Mouse (Mus musculus) embryonic fibroblast, embryonic 13.5 days (primary cell): ENCODE results near the gene Akip1. TPM values are rescaled to one million over a fixed set of nuclear protein-coding genes. Genes with fewer than 3 reads are reported as not detected.

Source experiments
- H3K27ac ChIP-seq: 2 replicates; pipeline ENCODE4 v1.5.1; 2012; ENCODE audit warnings: low read length, control low read depth, inconsistent platforms; ENCODE audit not compliant: insufficient read depth
- H3K4me1 ChIP-seq: 2 replicates; pipeline ENCODE4 v1.6.1; 2011; ENCODE audit warnings: low read length; ENCODE audit not compliant: control insufficient read depth, insufficient read depth
- H3K4me3 ChIP-seq: 2 replicates; pipeline ENCODE4 v1.5.1; 2011; ENCODE audit warnings: mild to moderate bottlenecking, control low read depth, low read length; ENCODE audit not compliant: insufficient read depth
- CTCF ChIP-seq: IDR thresholded peaks from 2 replicates; pipeline ENCODE4 v1.5.1; 2011; ENCODE audit warnings: mild to moderate bottlenecking, control low read depth, low read length, moderate library complexity, borderline replicate concordance; ENCODE audit not compliant: insufficient read depth
- POLR2A ChIP-seq: IDR thresholded peaks from 2 replicates; pipeline ENCODE4 v1.6.1; 2011; ENCODE audit warnings: low read depth, mild to moderate bottlenecking, control low read depth, low read length, moderate library complexity
- polyA plus RNA-seq: library from polyadenylated mRNA; stranded (reverse); fragments of >200 nt; gene quantifications from 2 replicates; pipeline ENCODE4 v1.2.4, GENCODE M21; 2011; ENCODE audit warnings: low read depth; ENCODE audit not compliant: missing spikeins, insufficient read length

Akip1 gene
- polyA plus RNA-seq, 1 experiment: 20.4 TPM

- Histone ChIP-seq H3K4me1 (peaks cover 13% of the 10 kb centered on the region), H3K4me3 (peak overlapping the region; percentile 54), H3K27ac (no peak overlapping the region)
- no peak for TF ChIP-seq CTCF
These were observed 507 bp downstream of the Akip1 start for GRCm38 (mm10) chr7:109704016-109704377.

DNA sequence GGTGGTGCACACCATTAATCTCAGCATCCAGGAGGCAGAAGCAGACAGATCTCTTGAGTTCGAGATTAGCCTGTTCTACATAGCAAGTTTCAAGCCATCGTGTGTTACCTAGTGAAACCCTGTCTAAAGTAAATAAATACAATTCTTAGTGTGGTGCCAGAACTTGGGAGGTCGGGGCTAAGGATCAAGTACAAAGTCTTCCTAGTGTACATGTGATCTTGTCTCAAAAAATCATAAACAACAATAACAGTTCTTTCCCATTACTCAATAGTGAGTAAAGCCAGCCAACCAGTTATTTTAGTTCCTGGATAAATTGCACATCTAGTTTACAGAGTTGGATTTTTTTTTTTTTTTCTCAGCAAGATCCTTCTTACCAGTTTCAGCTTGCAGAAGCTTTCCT, 971 bp downstream of the Akip1 start:
- Histone ChIP-seq H3K27ac (no peak overlapping the region), H3K4me3 (peak overlapping the region; percentile 54), H3K4me1 (peaks cover 14% of the 10 kb centered on the region)
- TF ChIP-seq POLR2A (no peak), CTCF (no peak)

DNA sequence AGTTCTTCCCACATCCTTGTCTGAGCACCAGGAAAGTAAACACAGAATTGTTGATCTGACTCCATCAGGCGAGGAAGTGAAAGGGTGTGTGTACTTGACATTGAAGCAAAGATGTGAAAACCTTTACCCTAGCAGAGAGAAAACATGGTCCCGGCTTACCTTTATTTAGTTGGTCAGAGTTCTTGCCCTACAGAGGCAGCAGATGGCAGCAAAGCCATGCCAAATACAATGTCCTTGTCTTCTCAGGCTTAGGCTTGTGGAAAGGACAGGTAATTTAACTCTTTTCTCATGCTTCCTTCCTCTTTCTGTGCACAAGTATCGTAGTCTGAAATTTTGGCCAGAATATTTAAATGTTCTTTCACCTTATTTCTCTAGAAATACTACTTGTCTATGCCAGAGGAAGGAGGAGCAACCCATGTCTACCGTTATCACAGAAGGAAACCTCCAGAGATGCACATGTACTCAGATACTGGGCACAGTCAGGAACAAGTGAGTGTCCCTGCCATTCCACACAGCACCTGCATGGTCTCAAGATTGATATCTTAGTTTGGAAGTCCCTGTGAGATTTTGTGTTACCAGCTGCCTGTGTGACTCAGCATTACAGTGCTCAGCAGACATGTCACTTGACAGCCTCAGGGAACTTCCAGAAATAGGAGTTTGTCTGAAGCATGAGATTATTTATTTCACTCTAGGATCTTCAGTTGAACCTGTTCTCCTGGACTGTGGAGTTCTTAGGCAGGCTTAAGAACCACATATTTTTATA, 3.7 kb downstream of the Akip1 start:
- peak; percentile 31; the same call in 1 of the 2 replicates for TF ChIP-seq CTCF
- no peak for TF ChIP-seq POLR2A
- Histone ChIP-seq H3K27ac (no peak overlapping the region), H3K4me1 (peaks cover 15% of the 10 kb centered on the region), H3K4me3 (no peak overlapping the region)

DNA sequence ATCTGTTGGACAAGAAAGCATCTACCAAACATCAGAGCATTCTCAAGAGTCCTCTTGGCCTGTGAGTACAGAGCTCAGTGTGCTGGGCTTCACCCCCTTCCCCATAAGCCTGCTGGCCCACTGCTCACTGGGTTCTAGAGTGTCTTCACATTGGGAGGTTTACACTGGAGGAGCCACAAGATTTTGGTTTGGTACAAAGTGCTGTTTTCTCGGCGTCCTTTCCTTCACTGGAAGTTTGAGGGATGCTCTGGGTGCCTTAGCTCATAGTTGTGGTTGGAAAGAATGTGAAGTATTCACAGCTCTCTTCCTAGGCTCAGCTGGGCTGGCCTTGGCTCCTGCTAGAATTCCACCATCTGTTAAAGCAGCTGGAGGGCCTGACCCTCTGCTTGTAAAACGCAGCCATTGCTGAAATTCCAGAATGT, 5.5 kb downstream of the Akip1 start:
- TF ChIP-seq POLR2A (no peak), CTCF (no peak)
- peaks cover 15% of the 10 kb centered on the region for H3K4me1 ChIP-seq
- H3K27ac ChIP-seq: peak overlapping the region; percentile 80
- no peak overlapping the region for H3K4me3 ChIP-seq

GRCm38 (mm10) chr7:109710069-109710468, 6.6 kb downstream of the Akip1 start:
- no peak overlapping the region for H3K27ac ChIP-seq
- TF ChIP-seq CTCF (no peak), POLR2A (no peak)
- H3K4me1 ChIP-seq: peaks cover 15% of the 10 kb centered on the region
- no peak overlapping the region for H3K4me3 ChIP-seq

DNA sequence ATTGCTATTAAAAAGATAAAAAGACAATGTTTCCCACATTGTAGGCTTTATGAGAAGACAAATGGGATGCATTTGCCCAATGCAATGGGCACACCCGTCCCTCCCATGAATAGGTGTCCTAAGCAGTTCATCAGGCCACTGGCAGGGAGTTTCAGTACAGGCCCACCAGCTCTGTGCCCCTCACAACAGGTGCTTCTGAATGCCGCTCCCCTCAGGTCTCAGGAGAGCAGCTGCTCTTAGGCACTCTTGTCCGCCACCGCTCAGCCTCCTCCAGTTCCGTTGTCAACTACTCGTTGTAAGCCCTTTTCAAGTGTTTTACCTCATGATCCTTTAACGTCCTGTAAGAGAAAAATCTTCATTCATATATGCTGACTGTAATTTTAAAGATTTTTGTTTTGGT, 8.7 kb downstream of the Akip1 start:
- Histone ChIP-seq H3K27ac (no peak overlapping the region), H3K4me1 (peaks cover 12% of the 10 kb centered on the region), H3K4me3 (no peak overlapping the region)
- TF ChIP-seq CTCF (no peak), POLR2A (no peak)

DNA sequence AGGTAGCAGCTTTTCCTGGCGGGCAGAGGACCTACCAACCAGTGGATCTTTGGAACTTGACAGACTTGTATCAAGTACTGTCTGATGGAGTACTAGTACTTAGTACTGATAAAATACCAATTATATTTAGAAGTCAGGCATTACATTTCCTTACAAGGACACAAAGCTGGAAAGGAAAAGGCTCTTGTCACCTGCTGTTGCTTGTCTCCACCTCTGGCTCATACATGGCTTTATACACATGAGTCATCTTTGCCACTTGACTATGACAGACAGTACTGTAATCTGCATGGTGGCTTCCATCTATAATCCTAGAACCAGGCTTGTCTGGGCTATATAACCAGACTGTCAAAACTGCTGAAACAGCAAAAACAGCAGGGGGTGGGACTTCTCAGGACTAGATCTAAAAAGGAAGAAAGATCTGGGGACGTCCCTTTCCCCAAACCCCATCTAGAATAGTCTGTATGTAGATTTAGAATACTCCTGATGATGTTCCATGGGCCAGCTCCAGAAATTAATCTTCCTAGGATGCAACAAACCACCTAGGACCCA, 10.0 kb downstream of the Akip1 start:
- TF ChIP-seq CTCF (no peak), POLR2A (no peak)
- no peak overlapping the region for H3K27ac ChIP-seq
- peaks cover 6% of the 10 kb centered on the region for H3K4me1 ChIP-seq
- no peak overlapping the region for H3K4me3 ChIP-seq

- Histone ChIP-seq H3K4me1 (no peaks in the 10 kb centered on the region), H3K27ac (no peak overlapping the region), H3K4me3 (no peak overlapping the region)
- TF ChIP-seq CTCF (no peak), POLR2A (no peak)
These were observed 15.8 kb downstream of the Akip1 start for GRCm38 (mm10) chr7:109719286-109719685.

GRCm38 (mm10) chr7:109722618-109723017, 19.1 kb downstream of the Akip1 start:
- TF ChIP-seq POLR2A (no peak), CTCF (no peak)
- no peak overlapping the region for H3K4me3 ChIP-seq
- peaks cover 3% of the 10 kb centered on the region for H3K4me1 ChIP-seq
- H3K27ac ChIP-seq: no peak overlapping the region

DNA sequence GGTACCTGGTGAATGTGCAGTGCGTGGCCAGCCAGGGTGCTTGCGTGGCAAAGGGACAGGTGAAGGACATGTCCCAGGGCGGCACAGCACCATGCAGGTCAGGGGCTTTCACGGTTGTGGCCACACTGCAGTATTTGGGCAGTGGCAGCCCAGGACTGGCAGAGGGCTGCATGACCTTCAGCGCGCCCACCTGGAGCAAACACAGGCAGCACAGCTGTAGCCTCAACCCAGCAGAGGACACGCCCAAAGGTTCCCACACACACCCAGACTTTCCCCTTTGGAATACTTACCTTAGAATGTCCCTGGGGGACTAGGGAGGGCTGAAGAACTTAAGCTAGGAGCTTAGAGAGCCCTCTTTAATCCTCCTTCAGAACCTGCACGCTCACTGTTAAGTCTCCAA, 19.6 kb downstream of the Akip1 start:
- TF ChIP-seq CTCF: no peak
- TF ChIP-seq POLR2A: no peak
- H3K4me3 ChIP-seq: no peak overlapping the region
- H3K27ac ChIP-seq: no peak overlapping the region
- H3K4me1 ChIP-seq: peaks cover 3% of the 10 kb centered on the region
